Mouse (Mus musculus): ENCODE results near the gene Olfr527. TPM values are rescaled to one million over a fixed set of nuclear protein-coding genes. Genes with fewer than 3 reads are reported as not detected.

Olfr527 gene
- polyA plus RNA-seq (2012; rRNA removed): not detected in 2 replicates

DNA sequence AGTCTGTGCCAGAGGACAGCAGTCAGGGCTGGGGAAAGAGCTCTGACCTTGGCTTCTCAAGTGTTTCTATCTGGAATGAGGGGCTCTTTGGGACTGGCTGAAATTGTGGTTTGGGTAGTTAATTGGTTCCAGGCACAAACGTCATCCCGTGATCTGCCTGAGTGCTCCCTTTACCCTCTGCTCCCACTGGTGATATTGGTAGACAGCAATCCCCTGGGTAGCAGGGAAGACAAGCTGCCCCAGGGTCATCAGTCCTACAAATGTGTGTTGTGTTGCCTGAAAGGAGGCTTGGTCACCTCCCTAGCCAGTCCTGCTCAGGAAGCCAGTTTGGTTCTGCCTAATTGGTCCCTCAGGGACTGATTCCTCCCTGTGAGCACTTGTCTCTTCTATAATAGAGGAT is at the start of gene Olfr527:
Gene Olfr527 (plus strand): TSS at position 301 of the 400 bp plus-strand sequence.

DNA sequence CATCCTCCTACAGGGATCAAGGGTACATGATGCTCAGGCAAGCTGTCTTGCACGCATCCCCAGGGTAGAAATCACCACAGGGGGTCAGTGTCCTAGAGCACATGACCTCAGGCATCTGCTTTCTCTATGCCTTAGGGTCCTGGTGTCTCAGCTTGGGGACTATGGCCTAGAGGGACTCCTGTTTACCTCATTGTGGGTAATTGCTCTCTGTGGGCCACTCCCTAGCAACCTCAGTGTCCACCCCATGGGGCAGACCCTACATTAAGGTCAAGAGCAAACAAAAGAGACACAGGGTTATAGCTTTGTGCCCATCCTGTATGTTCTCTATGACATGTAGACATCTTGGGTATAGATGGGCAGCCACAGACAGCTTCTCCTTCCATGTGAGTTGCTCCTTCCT is 13.3 kb upstream of the Olfr527 start, which contains the start of gene Olfr525:
Gene Olfr525 (plus strand): TSS at position 301 of the 400 bp plus-strand sequence.

GRCm38 (mm10) chr7:140361571-140361970 is 27.8 kb downstream of the Olfr527 start, which contains the start of gene Olfr60:
Gene Olfr60, minus strand, starts transcription at chr7:140361671.

DNA sequence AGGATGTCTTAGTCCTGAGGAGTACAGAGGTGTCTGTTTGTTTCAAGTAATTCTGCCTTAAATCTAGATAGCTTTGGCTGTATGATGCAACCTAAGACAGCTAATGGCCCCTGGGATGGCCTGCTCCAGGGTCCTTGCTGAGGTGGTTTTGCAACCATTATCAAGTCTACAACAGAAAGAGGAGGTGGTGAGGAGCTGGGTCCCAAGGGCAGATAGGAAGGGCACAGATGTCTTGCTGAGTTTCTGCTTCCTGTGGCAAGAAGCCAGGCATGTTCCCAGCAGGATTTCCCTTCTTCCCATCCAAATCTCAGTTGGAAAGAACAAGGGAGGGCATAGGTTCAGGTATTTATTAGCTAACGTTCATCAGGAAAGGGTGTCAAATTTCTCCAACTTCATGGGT is 42.4 kb downstream of the Olfr527 start, which contains the start of gene Olfr530:
Gene Olfr530 (minus strand): TSS at position 101 of the 400 bp plus-strand sequence.

Other genes starting within 250 kb of the Olfr527 start
- 0.13 and 2.6 TPM in 2 replicates for gene Prap1, start 240.6 kb upstream of the Olfr527 start, polyA plus RNA-seq (2012; rRNA removed)
- gene Fuom, start 231.6 kb upstream of the Olfr527 start, polyA plus RNA-seq (2012; rRNA removed): 41.2 and 46.1 TPM in 2 replicates
- 23.8 and 27.8 TPM in 2 replicates for gene Paox, start 218.2 kb upstream of the Olfr527 start, polyA plus RNA-seq (2012; rRNA removed)
- 112 and 123 TPM in 2 replicates for gene Echs1, start 217.5 kb upstream of the Olfr527 start, polyA plus RNA-seq (2012; rRNA removed)
- gene Mtg1, start 196.5 kb upstream of the Olfr527 start, polyA plus RNA-seq (2012; rRNA removed): 15.7 and 16.2 TPM in 2 replicates
- gene Sprn, start 179.1 kb upstream of the Olfr527 start, polyA plus RNA-seq (2012; rRNA removed): 0.01 and 0.04 TPM in 2 replicates
- gene Olfr522, start 169.3 kb upstream of the Olfr527 start, polyA plus RNA-seq (2012; rRNA removed): not detected in 2 replicates
- gene Olfr523, start 160.8 kb upstream of the Olfr527 start, polyA plus RNA-seq (2012; rRNA removed): not detected in 2 replicates
- not detected in 2 replicates for gene Olfr524, start 128.1 kb upstream of the Olfr527 start, polyA plus RNA-seq (2012; rRNA removed)
- gene Cd163l1, start 115.8 kb upstream of the Olfr527 start, polyA plus RNA-seq (2012; rRNA removed): 0.05 and 0.06 TPM in 2 replicates
- gene 5830411N06Rik, start 86.7 kb upstream of the Olfr527 start, polyA plus RNA-seq (2012; rRNA removed): 0.01 TPM in 1 of 2 replicates, not detected in the other
- not detected in 2 replicates for gene Olfr525, start 13.2 kb upstream of the Olfr527 start, polyA plus RNA-seq (2012; rRNA removed)
- not detected in 2 replicates for gene Olfr60, start 27.7 kb downstream of the Olfr527 start, polyA plus RNA-seq (2012; rRNA removed)
- not detected in 2 replicates for gene Olfr530, start 42.3 kb downstream of the Olfr527 start, polyA plus RNA-seq (2012; rRNA removed)
- not detected in 2 replicates for gene Olfr531, start 68.9 kb downstream of the Olfr527 start, polyA plus RNA-seq (2012; rRNA removed)
- gene Olfr532, start 87.6 kb downstream of the Olfr527 start, polyA plus RNA-seq (2012; rRNA removed): not detected in 2 replicates
- not detected in 2 replicates for gene Olfr533, start 129.4 kb downstream of the Olfr527 start, polyA plus RNA-seq (2012; rRNA removed)
- not detected in 2 replicates for gene Olfr535, start 150.2 kb downstream of the Olfr527 start, polyA plus RNA-seq (2012; rRNA removed)
- gene Olfr536, start 173.4 kb downstream of the Olfr527 start, polyA plus RNA-seq (2012; rRNA removed): not detected in 2 replicates
- not detected in 2 replicates for gene Olfr538, start 233.9 kb downstream of the Olfr527 start, polyA plus RNA-seq (2012; rRNA removed)